Mouse (Mus musculus): Measurements from ENCODE around the gene Mon1b.

- TF ChIP-seq GATA1 (IDR thresholded peaks at IDR 0.05; ENCODE audit: low read length), result no peak
- TF ChIP-seq TAL1 (IDR thresholded peaks at IDR 0.05; ENCODE audit: low read length), result no peak
These were observed 56.4 kb downstream of the Mon1b start for GRCm38 (mm10) chr8:113691622-113692343.

Data from erythroblast, embryonic 14.5 days (primary cell).